Mouse (Mus musculus): ENCODE measurements around the gene Nthl1. TPM values are rescaled to one million over a fixed set of nuclear protein-coding genes. Genes with fewer than 3 reads are reported as not detected.

The Nthl1 gene
- 1 to 10 TPM; 4.9 to 6.1 TPM for total RNA-seq (2021)
- long read RNA-seq, partial matches to known transcripts, result 2 of 7 reads
- long read RNA-seq, other reads (novel, unspliced or antisense), result 2 of 7 reads

GRCm38 (mm10) chr17:24632167-24632812 lies at the start of gene Nthl1, which contains the start of gene Tsc2:
TSS of gene Nthl1 (plus strand) at chr17:24632680.
TSS of gene Tsc2 (minus strand) at chr17:24632630.
- peak; percentile 82 to 87 for DNase-seq (ENCODE audit: low spot score in 2 of 2)

- no peak for DNase-seq (ENCODE audit: low spot score in 2 of 2)
Observed at GRCm38 (mm10) chr17:24583599-24584460, 48.6 kb upstream of the Nthl1 start.

- DNase-seq (ENCODE audit: low spot score in 2 of 2), result no peak
Observed at GRCm38 (mm10) chr17:24584520-24584919, 48.0 kb upstream of the Nthl1 start.

- DNase-seq (ENCODE audit: low spot score in 2 of 2), result no peak
Observed at GRCm38 (mm10) chr17:24586532-24586931, 45.9 kb upstream of the Nthl1 start.

GRCm38 (mm10) chr17:24590943-24591342 lies 41.5 kb upstream of the Nthl1 start:
- no peak for DNase-seq (ENCODE audit: low spot score in 2 of 2)

- no peak for DNase-seq (ENCODE audit: low spot score in 2 of 2)
Observed at GRCm38 (mm10) chr17:24591695-24592094, 40.8 kb upstream of the Nthl1 start.

- no peak for DNase-seq (ENCODE audit: low spot score in 2 of 2)
Observed at GRCm38 (mm10) chr17:24593248-24593647, 39.2 kb upstream of the Nthl1 start.

- DNase-seq (ENCODE audit: low spot score in 2 of 2), result no peak
Observed at GRCm38 (mm10) chr17:24593992-24594890, 38.2 kb upstream of the Nthl1 start.

GRCm38 (mm10) chr17:24595126-24596072 lies 37.1 kb upstream of the Nthl1 start:
- DNase-seq (ENCODE audit: low spot score in 2 of 2), result no peak

GRCm38 (mm10) chr17:24596073-24596466 lies 36.4 kb upstream of the Nthl1 start:
- DNase-seq (ENCODE audit: low spot score in 2 of 2), result no peak

GRCm38 (mm10) chr17:24596471-24597183 lies 35.9 kb upstream of the Nthl1 start:
- DNase-seq (ENCODE audit: low spot score in 2 of 2), result peak in 1 of 2 experiments; percentile 27

GRCm38 (mm10) chr17:24597989-24598388 lies 34.5 kb upstream of the Nthl1 start:
- no peak for DNase-seq (ENCODE audit: low spot score in 2 of 2)

- DNase-seq (ENCODE audit: low spot score in 2 of 2), result no peak
Observed at GRCm38 (mm10) chr17:24600502-24600901, 32.0 kb upstream of the Nthl1 start.

GRCm38 (mm10) chr17:24603961-24604360 lies 28.5 kb upstream of the Nthl1 start:
- no peak for DNase-seq (ENCODE audit: low spot score in 2 of 2)

- DNase-seq (ENCODE audit: low spot score in 2 of 2), result no peak
Observed at GRCm38 (mm10) chr17:24604557-24604956, 27.9 kb upstream of the Nthl1 start.

- DNase-seq (ENCODE audit: low spot score in 2 of 2), result no peak
Observed at GRCm38 (mm10) chr17:24608370-24608769, 24.1 kb upstream of the Nthl1 start.

GRCm38 (mm10) chr17:24608874-24609273 lies 23.6 kb upstream of the Nthl1 start:
- no peak for DNase-seq (ENCODE audit: low spot score in 2 of 2)

GRCm38 (mm10) chr17:24610711-24611110 lies 21.8 kb upstream of the Nthl1 start:
- DNase-seq (ENCODE audit: low spot score in 2 of 2), result no peak

- DNase-seq (ENCODE audit: low spot score in 2 of 2), result no peak
Observed at GRCm38 (mm10) chr17:24617561-24618194, 14.8 kb upstream of the Nthl1 start.
